Mouse (Mus musculus) limb, embryonic 11.5 days (tissue): Measurements from ENCODE around the gene Eml1. TPM values are rescaled to one million over a fixed set of nuclear protein-coding genes. Genes with fewer than 3 reads are reported as not detected.
"Not testable (repeated sequence)": the region's sequence is repeated elsewhere in the genome, so short reads cannot be mapped to it uniquely, and the experiment has no call there.

Experiments
- ATAC-seq: fragments of 200-750 bp; cut with Nextera tagmentation; 2 replicates; pipeline ENCODE4 v1.8.0; 2017; ENCODE audit warnings: low read depth; ENCODE audit not compliant: insufficient number of reproducible peaks, low FRiP score, low TSS enrichment
- DNase-seq: peaks from one replicate; pipeline ENCODE4 v3.0.0-alpha.2; 2015; ENCODE audit warnings: low spot score
- H3K27ac ChIP-seq: fragments of 300-500 bp; sonication (generic); replicated peaks from 2 replicates; pipeline ENCODE4 v1.5.1; 2014; ENCODE audit warnings: low read depth, mild to moderate bottlenecking, low read length
- H3K27me3 ChIP-seq: fragments of 300-500 bp; sonication (generic); 2 replicates; pipeline ENCODE4 v1.6.1; 2014; ENCODE audit warnings: mild to moderate bottlenecking, low read length, mixed read lengths; ENCODE audit not compliant: control insufficient read depth, insufficient read depth
- H3K36me3 ChIP-seq: fragments of 300-500 bp; sonication (generic); 2 replicates; pipeline ENCODE4 v1.6.1; 2014; ENCODE audit warnings: mild to moderate bottlenecking, low read length, moderate library complexity, mixed read lengths; ENCODE audit not compliant: control insufficient read depth, insufficient read depth
- H3K4me1 ChIP-seq: fragments of 300-500 bp; sonication (generic); 2 replicates; pipeline ENCODE4 v1.6.1; 2014; ENCODE audit warnings: low read length, mixed read lengths; ENCODE audit not compliant: control insufficient read depth, insufficient read depth
- H3K4me2 ChIP-seq: fragments of 300-500 bp; sonication (generic); 2 replicates; pipeline ENCODE4 v1.6.1; 2014; ENCODE audit warnings: low read depth, mild to moderate bottlenecking, moderate library complexity; ENCODE audit not compliant: severe bottlenecking
- H3K4me3 ChIP-seq: fragments of 300-500 bp; sonication (generic); 2 replicates; pipeline ENCODE4 v1.5.1; 2014; ENCODE audit warnings: low read depth, low read length
- H3K9ac ChIP-seq: fragments of 300-500 bp; sonication (generic); 2 replicates; pipeline ENCODE4 v1.6.1; 2014; ENCODE audit warnings: mild to moderate bottlenecking, low read length
- H3K9me3 ChIP-seq: fragments of 300-500 bp; sonication (generic); 2 replicates; pipeline ENCODE4 v1.6.1; 2016; ENCODE audit warnings: low read length; ENCODE audit not compliant: control insufficient read depth
- WGBS: fragments of 180-500 bp; shearing (Covaris S2); extraction: QIAGEN DNeasy Blood & Tissue Kit; methylation state at CpG from one replicate; pipeline ENCODE4 v1.1.7; 2014; 5-methylcytosine and 5-hydroxymethylcytosine counted together
- polyA plus RNA-seq: library from polyadenylated mRNA; unstranded; fragments of >200 nt; fragmentation: Nextera tagmentation; extraction: Ambion mirVana; gene quantifications from 2 replicates; pipeline ENCODE4 v1.2.1, GENCODE M21; 2014

The Eml1 gene
- polyA plus RNA-seq, 1 experiment from 2014 or later = 47.6 TPM

- Histone ChIP-seq H3K9ac (no peak overlapping the region), H3K9me3 (no peaks in the 10 kb centered on the region), H3K27ac (no peak overlapping the region), H3K36me3 (no peaks in the 10 kb centered on the region), H3K4me2 (no peak overlapping the region), H3K4me1 (no peaks in the 10 kb centered on the region), H3K27me3 (0 out of 2 replicates have a peak, but pooled peaks cover 2% of the 10 kb centered on the region), H3K4me3 (no peak overlapping the region)
- WGBS = 46% methylated on average over 16 of the region's 16 CpGs
- DNase-seq (no peak), ATAC-seq (no peak)
These were observed 132.8 kb downstream of the Eml1 start for GRCm38 (mm10) chr12:108503582-108503981.

DNA sequence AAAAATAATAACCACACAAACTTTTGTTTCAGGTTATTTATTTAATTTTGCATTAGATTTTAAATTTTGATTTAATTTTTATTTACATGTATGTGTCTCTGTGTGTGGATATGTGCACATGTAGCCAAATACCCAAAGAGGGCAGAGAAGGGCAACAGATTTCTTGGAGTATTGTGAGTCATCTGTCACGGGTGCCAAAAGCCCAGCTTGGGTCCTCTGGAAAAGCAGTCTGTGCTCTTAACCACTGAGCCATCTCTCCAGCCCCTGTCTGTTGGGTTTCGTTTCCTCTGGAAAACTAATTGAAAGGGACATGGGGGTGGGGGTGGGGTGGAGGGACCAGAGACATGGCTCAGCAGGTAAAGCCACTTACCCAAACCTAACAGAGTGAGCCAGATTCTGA is 135.1 kb downstream of the Eml1 start:
- H3K9ac ChIP-seq = no peak overlapping the region
- no peak for DNase-seq
- no peak for ATAC-seq
- 65% methylated on average over 2 of the region's 2 CpGs for WGBS
- no peaks in the 10 kb centered on the region for H3K9me3 ChIP-seq
- no peaks in the 10 kb centered on the region for H3K36me3 ChIP-seq
- H3K4me2 ChIP-seq = no peak overlapping the region
- no peak overlapping the region for H3K4me3 ChIP-seq
- H3K27ac ChIP-seq = no peak overlapping the region
- 0 out of 2 replicates have a peak, but pooled peaks cover 2% of the 10 kb centered on the region for H3K27me3 ChIP-seq
- H3K4me1 ChIP-seq = no peaks in the 10 kb centered on the region

DNA sequence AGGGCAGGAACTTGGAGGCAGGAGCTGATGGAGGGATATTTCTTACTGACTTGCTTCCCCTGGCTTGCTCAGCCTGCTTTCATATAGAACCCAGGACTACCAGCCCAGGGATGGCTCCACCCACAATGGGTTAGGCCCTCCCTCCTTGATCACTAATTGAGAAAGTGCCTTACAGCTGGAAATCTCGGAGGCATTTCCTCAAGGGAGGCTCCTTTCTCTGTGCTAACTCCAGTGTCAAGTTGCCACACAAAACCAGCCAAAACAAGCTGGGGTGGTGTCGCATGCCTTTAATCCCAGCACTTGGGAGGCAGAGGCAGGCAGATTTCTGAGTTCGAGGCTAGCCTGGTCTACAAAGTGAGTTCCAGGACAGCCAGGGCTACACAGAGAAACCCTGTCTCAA is 136.3 kb downstream of the Eml1 start:
- H3K27me3 ChIP-seq, H3K4me3 ChIP-seq, H3K9ac ChIP-seq, H3K27ac ChIP-seq, H3K4me2 ChIP-seq, ATAC-seq, H3K4me1 ChIP-seq, H3K9me3 ChIP-seq, DNase-seq, H3K36me3 ChIP-seq: not testable (repeated sequence)
- 80% methylated on average over 3 of the region's 3 CpGs for WGBS

DNA sequence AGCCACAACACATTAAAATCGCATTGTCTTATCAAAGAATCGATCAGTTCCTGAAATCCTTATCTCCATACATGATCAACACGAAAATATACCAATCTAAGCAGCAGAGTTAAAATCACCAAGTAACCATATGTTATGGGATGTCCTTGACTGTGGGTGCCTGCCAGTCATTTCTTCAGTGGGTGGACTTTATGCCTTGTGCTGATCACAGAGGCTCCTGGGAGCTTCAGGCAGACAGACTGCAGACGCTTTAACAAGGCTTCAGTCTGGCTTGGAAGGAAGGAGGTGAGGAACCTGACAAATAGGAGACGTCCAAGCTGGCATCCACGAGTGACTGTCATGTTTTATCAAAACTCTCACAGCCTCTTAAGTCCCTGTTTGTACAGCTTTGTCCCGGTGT is 139.8 kb downstream of the Eml1 start:
- no peak overlapping the region for H3K9ac ChIP-seq
- H3K4me1 ChIP-seq = no peaks in the 10 kb centered on the region
- WGBS = 75% methylated on average over 7 of the region's 7 CpGs
- DNase-seq = no peak
- no peak overlapping the region for H3K4me2 ChIP-seq
- no peak for ATAC-seq
- no peak overlapping the region for H3K4me3 ChIP-seq
- no peak overlapping the region for H3K27ac ChIP-seq
- no peaks in the 10 kb centered on the region for H3K9me3 ChIP-seq
- no peaks in the 10 kb centered on the region; the same call in 1 of the 2 replicates for H3K36me3 ChIP-seq
- H3K27me3 ChIP-seq = no peaks in the 10 kb centered on the region

DNA sequence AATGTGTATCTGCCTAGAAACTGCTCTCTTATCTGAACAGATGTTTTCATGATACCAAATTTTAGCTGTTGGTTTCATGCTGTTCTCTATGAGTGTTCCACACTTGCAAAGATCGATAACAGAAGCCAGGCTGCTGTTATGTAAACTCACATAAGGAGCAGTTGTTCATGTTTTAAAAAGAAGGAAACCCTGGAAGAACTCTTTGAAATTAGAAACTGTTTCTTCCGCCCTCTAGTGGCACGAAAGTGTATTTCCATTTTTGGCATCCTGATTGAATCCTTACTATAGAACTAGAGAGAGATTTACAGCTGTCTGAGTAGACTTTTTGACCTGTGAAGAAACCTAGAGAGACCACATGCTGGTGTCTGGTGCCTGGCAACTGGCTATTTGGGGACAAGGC is 140.3 kb downstream of the Eml1 start:
- H3K9me3 ChIP-seq = no peaks in the 10 kb centered on the region
- no peak overlapping the region for H3K4me2 ChIP-seq
- DNase-seq (peak; percentile 66), ATAC-seq (no peak)
- H3K36me3 ChIP-seq = no peaks in the 10 kb centered on the region; the same call in 1 of the 2 replicates
- H3K9ac ChIP-seq = no peak overlapping the region
- H3K4me3 ChIP-seq = no peak overlapping the region
- H3K27me3 ChIP-seq = no peaks in the 10 kb centered on the region
- H3K4me1 ChIP-seq = no peaks in the 10 kb centered on the region
- WGBS = 8% methylated on average over 3 of the region's 3 CpGs
- H3K27ac ChIP-seq = no peak overlapping the region

DNA sequence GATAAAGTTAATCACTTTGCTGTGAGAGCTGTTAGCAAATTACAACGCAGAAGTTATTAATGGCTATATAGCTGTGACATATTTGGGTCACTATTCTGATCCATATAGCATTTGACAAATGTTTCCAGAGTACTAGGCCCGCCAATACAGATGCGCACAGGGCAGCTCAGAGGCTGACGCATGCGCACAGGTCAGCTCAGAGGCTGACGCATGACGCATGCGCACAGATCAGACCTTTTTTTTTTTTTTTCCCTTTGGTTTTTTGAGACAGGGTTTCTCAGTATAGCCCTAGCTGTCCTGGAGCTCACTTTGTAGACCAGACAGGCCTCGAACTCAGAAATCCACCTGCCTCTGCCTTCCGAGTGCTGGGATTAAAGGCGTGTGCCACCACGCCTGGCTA is 144.7 kb downstream of the Eml1 start:
- Histone ChIP-seq H3K9me3 (no peaks in the 10 kb centered on the region), H3K36me3 (no peaks in the 10 kb centered on the region; the same call in 1 of the 2 replicates), H3K27ac (no peak overlapping the region), H3K4me1 (no peaks in the 10 kb centered on the region), H3K9ac (no peak overlapping the region), H3K4me2 (no peak overlapping the region), H3K4me3 (no peak overlapping the region), H3K27me3 (no peaks in the 10 kb centered on the region)
- DNase-seq = no peak
- ATAC-seq = no peak
- WGBS = 93% methylated on average over 12 of the region's 12 CpGs

DNA sequence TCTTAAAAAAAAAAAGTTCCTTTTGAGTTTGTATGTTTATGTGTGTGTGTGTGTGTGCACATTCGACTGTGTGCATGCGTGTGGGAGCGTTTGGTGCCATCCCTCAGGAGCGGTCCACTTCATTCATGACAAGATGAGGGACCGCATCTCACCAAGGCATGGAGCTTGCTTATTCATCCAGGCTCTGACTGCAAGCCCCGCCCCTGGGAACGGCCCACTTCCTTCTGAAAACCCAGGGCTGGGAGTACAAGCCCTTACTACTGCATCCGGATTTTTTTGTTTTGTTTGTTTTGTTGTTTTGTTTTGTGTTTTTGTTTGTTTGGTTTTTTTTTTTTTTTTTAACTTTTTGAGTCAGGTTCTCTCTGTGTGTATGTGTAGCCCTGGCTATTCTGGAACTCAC is 148.6 kb downstream of the Eml1 start:
- H3K27ac ChIP-seq = no peak overlapping the region
- DNase-seq (no peak), ATAC-seq (no peak)
- H3K36me3 ChIP-seq = no peaks in the 10 kb centered on the region
- H3K4me3 ChIP-seq = no peak overlapping the region
- 73% methylated on average over 8 of the region's 8 CpGs for WGBS
- H3K9ac ChIP-seq = no peak overlapping the region
- H3K4me2 ChIP-seq = no peak overlapping the region
- no peaks in the 10 kb centered on the region for H3K4me1 ChIP-seq
- H3K9me3 ChIP-seq = no peaks in the 10 kb centered on the region
- no peaks in the 10 kb centered on the region for H3K27me3 ChIP-seq

DNA sequence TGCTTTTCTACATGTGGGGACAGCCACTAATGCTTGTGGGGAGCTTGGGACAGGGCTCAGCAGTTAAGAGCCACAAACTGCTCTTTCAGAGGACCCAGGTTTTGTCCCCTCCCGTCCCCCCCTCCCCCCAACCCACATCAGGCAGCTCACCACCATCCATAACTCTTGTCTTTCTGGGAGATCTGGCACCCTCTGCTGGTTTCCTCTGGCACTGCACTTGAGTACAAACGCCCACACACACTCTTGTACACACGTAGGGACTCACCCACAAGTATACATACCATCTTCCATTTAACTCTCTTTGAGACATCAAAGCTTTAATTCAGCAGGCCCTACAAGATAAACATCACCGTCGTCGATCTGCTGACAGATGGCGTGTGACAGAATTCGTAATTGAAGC is 158.5 kb downstream of the Eml1 start:
- 47% methylated on average over 8 of the region's 8 CpGs for WGBS
- no peaks in the 10 kb centered on the region for H3K36me3 ChIP-seq
- H3K9me3 ChIP-seq = no peaks in the 10 kb centered on the region
- H3K4me3 ChIP-seq = no peak overlapping the region
- H3K4me2 ChIP-seq = no peak overlapping the region
- DNase-seq (peak; percentile 84), ATAC-seq (no peak)
- no peak overlapping the region for H3K27ac ChIP-seq
- H3K9ac ChIP-seq = no peak overlapping the region
- no peaks in the 10 kb centered on the region for H3K4me1 ChIP-seq
- H3K27me3 ChIP-seq = no peaks in the 10 kb centered on the region

- DNase-seq (no peak), ATAC-seq (no peak)
- Histone ChIP-seq H3K4me2 (no peak overlapping the region), H3K4me1 (no peaks in the 10 kb centered on the region), H3K27me3 (no peaks in the 10 kb centered on the region), H3K4me3 (no peak overlapping the region), H3K9ac (no peak overlapping the region), H3K36me3 (no peaks in the 10 kb centered on the region), H3K9me3 (no peaks in the 10 kb centered on the region), H3K27ac (no peak overlapping the region)
- WGBS = 94% methylated on average over 11 of the region's 11 CpGs
These were observed 163.7 kb downstream of the Eml1 start for GRCm38 (mm10) chr12:108534484-108534883.
